Mouse (Mus musculus) cerebellum, adult 11-12 months (tissue): Measurements from ENCODE around the gene Zbtb38.

Source experiments
- DNase-seq: peaks from one replicate; pipeline ENCODE4 v3.0.0; 2022

The Zbtb38 gene

DNA sequence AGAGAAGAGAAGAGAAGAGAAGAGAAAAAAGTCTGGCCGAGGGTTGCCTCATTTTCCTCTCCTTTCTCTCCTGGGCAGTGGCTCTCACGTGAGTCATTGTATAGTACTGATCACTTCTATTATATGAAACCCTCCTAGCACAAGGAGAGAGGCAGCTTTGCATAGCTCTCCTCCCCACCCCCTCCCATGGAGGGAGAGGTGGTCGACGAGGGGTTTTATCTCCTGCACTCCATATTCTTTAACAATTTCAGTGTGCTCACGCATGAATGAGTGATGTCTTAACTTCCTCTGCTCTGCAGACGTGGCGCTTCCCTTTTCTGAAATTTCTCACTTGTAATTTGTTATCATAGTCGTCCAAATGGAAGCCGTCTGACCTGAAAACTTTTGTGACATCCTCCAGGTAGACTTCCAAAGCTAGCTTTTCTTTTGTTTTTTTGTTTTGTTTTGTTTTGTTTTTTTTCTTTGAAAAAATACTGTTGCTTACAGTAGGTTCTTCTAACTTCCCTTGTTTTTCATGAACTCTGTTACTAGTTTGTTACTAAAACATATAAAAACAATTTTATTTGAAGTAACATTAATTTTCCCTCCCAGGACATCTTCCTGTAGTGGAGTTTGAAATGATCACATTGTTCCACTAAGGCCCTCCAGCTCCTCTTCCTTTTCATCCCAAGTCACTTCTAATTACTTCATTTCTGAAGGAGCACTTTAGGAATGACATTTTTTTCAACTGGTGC lies 116.0 kb downstream of the Zbtb38 start:
- DNase-seq = no peak

DNA sequence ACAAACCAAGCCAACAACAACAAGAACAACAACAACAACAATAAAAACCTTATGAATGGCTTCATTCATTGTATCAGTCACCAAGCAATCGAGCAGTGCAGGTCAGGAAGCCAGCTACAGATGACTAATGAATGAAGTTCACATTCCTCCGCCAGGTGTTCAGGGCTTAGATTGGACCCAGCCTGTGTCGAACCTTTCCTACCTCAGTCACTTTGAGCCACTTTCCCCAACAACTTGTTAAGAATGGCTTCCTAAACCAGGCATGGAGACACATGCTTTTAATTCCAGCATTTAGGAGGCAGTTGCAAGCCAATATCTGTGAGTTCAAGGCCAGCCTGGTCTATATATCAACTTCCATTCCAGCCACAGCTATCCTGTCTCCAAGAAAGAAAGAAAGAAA lies 116.7 kb downstream of the Zbtb38 start:
- no peak for DNase-seq

DNA sequence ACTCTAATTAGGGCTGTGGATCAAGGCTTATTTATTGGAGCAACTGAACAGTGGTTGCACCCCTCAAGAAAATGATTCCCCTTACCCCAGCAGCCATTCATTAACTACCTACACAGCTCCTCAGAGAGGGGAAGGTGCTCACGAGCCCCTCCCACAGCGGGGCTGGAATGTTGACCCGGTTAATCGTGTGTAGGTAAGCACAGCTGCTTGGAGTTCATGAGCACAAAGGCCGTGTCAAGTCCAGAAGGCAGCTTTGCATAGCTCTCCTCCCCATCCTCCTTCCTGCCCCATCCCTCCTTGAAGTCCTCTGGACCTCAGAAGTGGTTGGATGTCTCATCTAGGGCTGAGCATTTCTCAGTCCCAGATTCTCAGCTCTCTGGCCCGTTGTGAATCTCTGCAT lies 117.5 kb downstream of the Zbtb38 start:
- DNase-seq = no peak

DNA sequence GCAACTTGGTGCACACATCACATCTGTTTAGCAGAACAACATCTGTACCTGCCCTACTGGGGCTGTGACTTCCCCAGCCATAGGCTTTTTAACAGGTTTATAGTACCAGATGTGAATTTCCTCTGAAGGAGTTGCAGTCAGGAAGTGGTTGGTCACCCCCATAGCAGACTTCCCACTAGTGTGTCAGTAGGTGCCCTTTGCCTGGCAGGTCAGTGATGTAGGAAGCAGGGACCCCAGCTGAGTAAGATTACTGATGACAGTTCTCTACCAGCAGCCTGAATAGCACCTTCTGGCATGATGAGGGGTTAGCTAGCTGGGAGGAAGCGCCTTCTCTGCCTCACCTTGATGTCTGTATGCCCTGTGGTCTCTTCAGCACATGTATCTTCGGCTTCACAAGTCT lies 118.9 kb downstream of the Zbtb38 start:
- no peak for DNase-seq
